9 mouse cellular contexts compared by ENCODE assay signal in the genomic region with DNA sequence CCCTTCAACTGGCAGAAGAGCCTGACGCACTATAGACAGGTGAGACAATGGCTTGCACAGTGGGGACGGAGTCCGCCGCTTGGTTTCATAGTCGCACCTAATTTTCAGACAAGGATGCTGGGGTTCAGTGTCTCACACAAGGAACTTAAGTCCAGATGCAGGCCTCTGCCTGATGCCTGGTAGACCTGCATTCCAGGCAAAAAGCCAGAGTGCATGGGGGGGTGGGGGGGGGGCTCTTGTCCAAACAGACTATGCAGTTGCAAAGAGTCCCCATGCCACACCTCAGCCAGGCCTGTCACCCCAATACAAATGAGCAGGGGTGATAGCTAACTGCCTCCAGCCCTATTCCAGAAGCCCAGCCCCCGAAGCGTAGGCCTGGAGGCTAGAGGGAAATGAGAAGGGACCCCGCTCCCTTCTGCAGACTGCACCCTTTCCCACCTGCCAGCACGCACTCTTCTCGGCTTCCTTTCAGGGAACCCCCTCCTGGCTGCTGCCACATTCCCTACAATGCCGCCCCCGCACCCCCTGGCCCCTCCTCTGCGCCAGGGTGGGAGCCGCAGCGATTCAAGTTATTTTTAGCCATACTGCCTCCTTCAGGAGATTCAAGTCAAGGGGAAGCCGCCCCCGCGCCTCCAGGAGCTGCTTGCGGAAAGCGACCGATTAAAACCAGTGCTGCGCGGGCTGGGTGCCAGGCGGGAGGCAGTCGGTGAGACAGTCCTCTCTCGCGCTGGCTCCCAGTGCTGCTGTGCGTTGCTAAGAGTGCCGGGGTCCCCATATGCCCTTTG. TPM values are rescaled to one million over a fixed set of nuclear protein-coding genes. Genes with fewer than 3 reads are reported as not detected.
DNase-seq lines count a peak whose midpoint lies in the region; ATAC-seq lines count a peak whose summit lies in the region.
"Had no signal": no experiment of that assay in that cellular context is flagged by ENCODE, and none has a peak within 500 bp of the region (broad histone marks: within the 10 kb centered on the region; RNA-seq: fewer than 3 reads in every experiment).

No protein-coding gene starts in this region.

- peak; percentile 57 for ATAC-seq in intestine, embryonic 15.5 days

- no peaks in the 10 kb centered on the region for H3K36me3 ChIP-seq in intestine, embryonic 15.5 days
- no peaks in the 10 kb centered on the region for H3K36me3 ChIP-seq in megakaryocyte, embryonic 14.5 days (replicated peaks; ENCODE audit: low read length)

- no peaks in the 10 kb centered on the region; the same call in 1 of the 2 replicates for H3K27me3 ChIP-seq in intestine, embryonic 15.5 days (replicated peaks)
- peaks cover 84% of the 10 kb centered on the region for H3K27me3 ChIP-seq in megakaryocyte, embryonic 14.5 days (replicated peaks)

- H3K4me1 ChIP-seq in intestine, embryonic 15.5 days (replicated peaks) = peaks cover 17% of the 10 kb centered on the region
- H3K4me1 ChIP-seq in megakaryocyte, embryonic 14.5 days = peaks cover 32% of the 10 kb centered on the region

- 0 out of 2 replicates have a peak overlapping the region, but pooled peaks have one; percentile 27 for H3K27ac ChIP-seq in intestine, embryonic 15.5 days
- H3K27ac ChIP-seq: macrophage had no signal

- WGBS in intestine, embryonic 15.5 days = 16% methylated on average over 29 of the region's 29 CpGs

- H3K9me3 ChIP-seq in intestine, embryonic 15.5 days = no peaks in the 10 kb centered on the region
- H3K9me3 ChIP-seq in megakaryocyte, embryonic 14.5 days = 0 out of 2 replicates have a peak, but pooled peaks cover 2% of the 10 kb centered on the region

- peak overlapping the region; percentile 20 for H3K4me3 ChIP-seq in intestine, embryonic 15.5 days (replicated peaks)
- peak overlapping the region; percentile 77 for H3K4me3 ChIP-seq in megakaryocyte, embryonic 14.5 days (replicated peaks)

- DNase-seq in ZHBTc4 (ENCODE audit: low read depth, low spot score) = peak; percentile 64
- peak; percentile 74 for DNase-seq in embryo, embryonic 10.5 days (ENCODE audit: low spot score)
- DNase-seq in gastrocnemius, postnatal 36 days = peak; percentile 62 to 77
- DNase-seq in left cerebral cortex, postnatal 10 days (ENCODE audit: extremely low spot score in 1 of 2, low spot score in 2 of 2) = peak; percentile 95 to 96
- DNase-seq in right cerebral cortex, postnatal 36 days (ENCODE audit: low spot score in 2 of 2) = peak; percentile 97 to 98
- no peak for DNase-seq in spleen, postnatal 4 days (ENCODE audit: low spot score in 2 of 2)

- H3K9ac ChIP-seq in intestine, embryonic 15.5 days = peak overlapping the region; percentile 37; the same call in 1 of the 2 replicates

- H3K4me2 ChIP-seq in intestine, embryonic 15.5 days (replicated peaks) = peak overlapping the region; percentile 60

- intact Hi-C loops in gastrocnemius, postnatal 36 days (cut with DNase I) = no loop called here
- intact Hi-C loops in left cerebral cortex, postnatal 10 days (cut with DNase I) = no loop called here

RNA-seq across cellular contexts. Expression of gene Rpl29, which starts 11.2 kb away (rescaled TPM):
- total RNA-seq in gastrocnemius, postnatal 36 days (2021) = 100 to 1,000 TPM; 218 to 266 TPM
- polyA plus RNA-seq in intestine, embryonic 15.5 days (2015; fragmentation: Nextera tagmentation; extraction: Ambion mirVana) = 981 and 1,002 TPM in 2 replicates
- 100 to 1,000 TPM; 378 to 397 TPM for total RNA-seq in left cerebral cortex, postnatal 10 days (2021)
- polyA plus RNA-seq in megakaryocyte, embryonic 14.5 days (2012; ENCODE audit: insufficient read depth, low replicate concordance) = 30.4 and 41.5 TPM in 2 replicates

RNA-seq across cellular contexts. Expression of gene Acy1, which starts 20.1 kb away (rescaled TPM):
- total RNA-seq in gastrocnemius, postnatal 36 days (2021) = 10 to 100 TPM in 1 of 2 experiments, 1 to 10 TPM in 1; 9.0 to 12.3 TPM
- polyA plus RNA-seq in intestine, embryonic 15.5 days (2015; fragmentation: Nextera tagmentation; extraction: Ambion mirVana) = 47.7 and 48.7 TPM in 2 replicates
- total RNA-seq in left cerebral cortex, postnatal 10 days (2021) = 1 to 10 TPM; 9.2 to 9.3 TPM
- polyA plus RNA-seq in megakaryocyte, embryonic 14.5 days (2012; ENCODE audit: insufficient read depth, low replicate concordance) = 3.3 and 4.4 TPM in 2 replicates

RNA-seq across cellular contexts. Expression of gene Abhd14b, which starts 29.2 kb away (rescaled TPM):
- total RNA-seq in gastrocnemius, postnatal 36 days (2021) = 1 to 10 TPM; 3.5 to 4.5 TPM
- 25.4 and 31.8 TPM in 2 replicates for polyA plus RNA-seq in intestine, embryonic 15.5 days (2015; fragmentation: Nextera tagmentation; extraction: Ambion mirVana)
- 10 to 100 TPM in 1 of 2 experiments, 1 to 10 TPM in 1; 9.7 to 10.3 TPM for total RNA-seq in left cerebral cortex, postnatal 10 days (2021)
- 2.4 TPM in 1 of 2 replicates, not detected in the other for polyA plus RNA-seq in megakaryocyte, embryonic 14.5 days (2012; ENCODE audit: insufficient read depth, low replicate concordance)

RNA-seq across cellular contexts. Expression of gene Abhd14a, which starts 29.4 kb away (rescaled TPM):
- total RNA-seq in gastrocnemius, postnatal 36 days (2021) = 10 to 100 TPM; 14.6 to 15.7 TPM
- 49.1 and 51.0 TPM in 2 replicates for polyA plus RNA-seq in intestine, embryonic 15.5 days (2015; fragmentation: Nextera tagmentation; extraction: Ambion mirVana)
- total RNA-seq in left cerebral cortex, postnatal 10 days (2021) = 10 to 100 TPM; 55.7 to 59.6 TPM
- 3.3 and 10.6 TPM in 2 replicates for polyA plus RNA-seq in megakaryocyte, embryonic 14.5 days (2012; ENCODE audit: insufficient read depth, low replicate concordance)

RNA-seq across cellular contexts. Expression of gene Pcbp4, which starts 35.1 kb away (rescaled TPM):
- 10 to 100 TPM; 58.0 to 58.3 TPM for total RNA-seq in gastrocnemius, postnatal 36 days (2021)
- 43.7 and 49.5 TPM in 2 replicates for polyA plus RNA-seq in intestine, embryonic 15.5 days (2015; fragmentation: Nextera tagmentation; extraction: Ambion mirVana)
- total RNA-seq in left cerebral cortex, postnatal 10 days (2021) = 100 to 1,000 TPM; 222 to 242 TPM
- 33.5 and 43.6 TPM in 2 replicates for polyA plus RNA-seq in megakaryocyte, embryonic 14.5 days (2012; ENCODE audit: insufficient read depth, low replicate concordance)

Comparison
In these comparisons a context has a peak if more than half of its experiments do, and no peak if none do; other contexts are left out.
1. DNase-seq: peak in ZHBTc4 (single experiment), embryo, embryonic 10.5 days (single experiment), gastrocnemius, postnatal 36 days (2 of 2), left cerebral cortex, postnatal 10 days (2 of 2) and right cerebral cortex, postnatal 36 days (2 of 2); none in spleen, postnatal 4 days (0 of 2).